Mouse (Mus musculus): ENCODE results near the gene Gnaq. TPM values are rescaled to one million over a fixed set of nuclear protein-coding genes. Genes with fewer than 3 reads are reported as not detected.
A peak's percentile ranks its signal among the peaks of the same experiment; 100 is the strongest.

Gene Gnaq
- polyA plus RNA-seq, 1 experiment from 2014 or later, result 32.9 TPM

DNA sequence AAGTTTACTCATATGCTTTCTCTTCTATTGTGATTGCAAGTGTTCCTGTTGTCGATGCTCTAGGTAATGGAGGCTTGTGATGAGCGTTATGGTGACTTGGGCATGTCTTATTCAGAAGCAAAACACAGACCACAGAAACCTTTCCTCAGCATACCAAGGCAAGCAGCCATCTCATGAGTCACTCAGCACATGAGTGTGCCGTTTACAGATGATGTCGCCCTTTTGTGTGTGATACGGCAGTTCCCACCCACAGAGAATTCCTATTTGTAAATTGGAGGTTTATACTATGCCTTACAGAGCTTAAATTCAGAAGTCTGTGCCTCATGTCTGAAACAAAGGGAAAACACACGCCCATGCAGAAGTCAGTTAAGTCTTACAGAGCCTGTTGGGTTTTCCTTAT lies 253.9 kb downstream of the Gnaq start:
- Histone ChIP-seq H3K4me3 (ENCODE audit: low read length) (no peak overlapping the region), H3K4me2 (ENCODE audit: low read depth, low read length) (no peak overlapping the region), H3K9me3 (ENCODE audit: control insufficient read depth, low read length) (no peaks in the 10 kb centered on the region), H3K27me3 (ENCODE audit: control insufficient read depth, insufficient read depth, low read depth, low read length) (no peaks in the 10 kb centered on the region), H3K27ac (ENCODE audit: low read length) (no peak overlapping the region), H3K4me1 (replicated peaks; ENCODE audit: control insufficient read depth, insufficient read depth, low read length) (no peaks in the 10 kb centered on the region; the same call in 1 of the 2 replicates), H3K9ac (ENCODE audit: low read length) (no peak overlapping the region), H3K36me3 (ENCODE audit: control insufficient read depth, insufficient read depth, low read length) (no peaks in the 10 kb centered on the region; the same call in 1 of the 2 replicates)
- 68% methylated on average over 6 of the region's 6 CpGs for WGBS
- ATAC-seq (ENCODE audit: low read depth), result no peak

DNA sequence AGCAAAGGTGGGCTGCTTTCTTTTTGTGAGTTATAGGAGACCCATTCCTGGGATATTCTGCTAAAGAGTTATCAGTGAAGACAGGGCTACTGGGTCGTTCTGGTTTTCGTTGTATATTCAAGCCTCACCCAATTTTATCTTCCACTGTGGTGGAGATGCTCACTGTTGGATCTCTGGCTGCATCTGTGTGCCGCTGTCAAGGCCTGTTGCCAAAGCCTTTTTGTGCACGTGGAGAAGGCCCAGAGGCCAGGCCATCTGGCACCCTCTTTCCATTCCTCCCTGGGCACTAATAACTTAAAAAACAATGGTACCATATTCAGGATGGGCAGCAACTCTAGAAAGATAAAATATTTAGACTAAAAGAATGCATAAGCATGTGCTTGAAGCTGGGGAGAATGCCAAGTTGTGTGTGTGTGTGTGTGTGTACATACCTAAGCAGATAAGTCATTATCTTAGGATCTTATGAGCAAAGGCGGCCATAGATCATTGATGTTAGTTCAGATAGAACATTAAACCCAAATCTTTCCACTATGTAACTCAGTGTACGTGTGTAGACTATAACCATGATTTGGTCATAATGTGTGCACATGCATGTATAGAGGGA lies 257.7 kb downstream of the Gnaq start:
- 80% methylated on average over 6 of the region's 6 CpGs for WGBS
- no peak for ATAC-seq (ENCODE audit: low read depth)
- Histone ChIP-seq H3K9ac (ENCODE audit: low read length) (no peak overlapping the region), H3K4me1 (replicated peaks; ENCODE audit: control insufficient read depth, insufficient read depth, low read length) (no peaks in the 10 kb centered on the region), H3K36me3 (ENCODE audit: control insufficient read depth, insufficient read depth, low read length) (no peaks in the 10 kb centered on the region), H3K4me2 (ENCODE audit: low read depth, low read length) (no peak overlapping the region), H3K27me3 (ENCODE audit: control insufficient read depth, insufficient read depth, low read depth, low read length) (no peaks in the 10 kb centered on the region), H3K9me3 (ENCODE audit: control insufficient read depth, low read length) (no peaks in the 10 kb centered on the region), H3K4me3 (ENCODE audit: low read length) (no peak overlapping the region), H3K27ac (ENCODE audit: low read length) (no peak overlapping the region)

DNA sequence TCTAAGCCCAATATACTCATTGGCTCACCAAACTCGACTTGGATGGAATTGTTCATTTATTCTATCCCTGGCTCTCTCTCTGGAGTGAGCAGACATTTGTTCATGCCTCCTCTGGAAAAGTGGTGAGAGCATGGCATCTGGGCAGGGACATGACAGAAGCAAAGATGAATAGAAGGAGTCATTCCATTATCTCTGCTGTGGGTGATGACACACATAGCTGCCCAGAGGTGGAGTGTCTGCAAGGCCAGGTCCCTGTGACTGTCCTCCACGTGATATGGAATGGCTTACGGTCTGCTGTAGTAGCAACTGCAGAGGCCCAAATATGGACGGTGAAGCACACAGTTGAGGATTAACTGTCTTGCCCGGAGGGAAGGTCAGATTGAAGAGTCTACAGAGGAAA lies 261.8 kb downstream of the Gnaq start:
- Histone ChIP-seq H3K27me3 (ENCODE audit: control insufficient read depth, insufficient read depth, low read depth, low read length) (no peaks in the 10 kb centered on the region), H3K4me2 (ENCODE audit: low read depth, low read length) (no peak overlapping the region), H3K27ac (ENCODE audit: low read length) (no peak overlapping the region), H3K4me3 (ENCODE audit: low read length) (no peak overlapping the region), H3K4me1 (replicated peaks; ENCODE audit: control insufficient read depth, insufficient read depth, low read length) (no peaks in the 10 kb centered on the region), H3K9me3 (ENCODE audit: control insufficient read depth, low read length) (no peaks in the 10 kb centered on the region), H3K36me3 (ENCODE audit: control insufficient read depth, insufficient read depth, low read length) (no peaks in the 10 kb centered on the region), H3K9ac (ENCODE audit: low read length) (no peak overlapping the region)
- 84% methylated on average over 5 of the region's 5 CpGs for WGBS
- no peak for ATAC-seq (ENCODE audit: low read depth)

DNA sequence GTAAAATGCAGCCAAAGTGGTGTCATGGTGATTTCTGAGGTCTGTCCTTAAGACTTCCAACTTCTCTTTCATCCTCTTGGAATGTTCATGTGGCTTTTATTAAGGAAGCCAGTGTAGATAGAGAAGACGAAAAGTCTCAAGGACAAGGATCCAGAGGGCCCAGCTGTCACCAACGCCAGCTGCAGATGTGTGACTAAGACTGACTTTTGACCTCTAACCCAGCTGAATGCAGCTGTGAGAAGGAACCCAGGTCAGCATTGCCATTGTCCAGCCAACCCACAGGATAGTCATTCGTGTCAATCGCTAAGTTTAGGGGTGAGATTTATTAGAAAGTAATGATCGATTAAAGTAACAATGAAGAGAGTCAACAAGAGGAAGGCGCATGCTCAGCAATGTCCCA lies 270.5 kb downstream of the Gnaq start:
- 75% methylated on average over 6 of the region's 6 CpGs for WGBS
- Histone ChIP-seq H3K9ac (ENCODE audit: low read length) (no peak overlapping the region), H3K27ac (ENCODE audit: low read length) (no peak overlapping the region), H3K9me3 (ENCODE audit: control insufficient read depth, low read length) (0 out of 2 replicates have a peak, but pooled peaks cover 2% of the 10 kb centered on the region), H3K4me3 (ENCODE audit: low read length) (no peak overlapping the region), H3K27me3 (ENCODE audit: control insufficient read depth, insufficient read depth, low read depth, low read length) (no peaks in the 10 kb centered on the region; the same call in 1 of the 2 replicates), H3K4me1 (replicated peaks; ENCODE audit: control insufficient read depth, insufficient read depth, low read length) (no peaks in the 10 kb centered on the region), H3K4me2 (ENCODE audit: low read depth, low read length) (no peak overlapping the region), H3K36me3 (ENCODE audit: control insufficient read depth, insufficient read depth, low read length) (no peaks in the 10 kb centered on the region)
- no peak for ATAC-seq (ENCODE audit: low read depth)

DNA sequence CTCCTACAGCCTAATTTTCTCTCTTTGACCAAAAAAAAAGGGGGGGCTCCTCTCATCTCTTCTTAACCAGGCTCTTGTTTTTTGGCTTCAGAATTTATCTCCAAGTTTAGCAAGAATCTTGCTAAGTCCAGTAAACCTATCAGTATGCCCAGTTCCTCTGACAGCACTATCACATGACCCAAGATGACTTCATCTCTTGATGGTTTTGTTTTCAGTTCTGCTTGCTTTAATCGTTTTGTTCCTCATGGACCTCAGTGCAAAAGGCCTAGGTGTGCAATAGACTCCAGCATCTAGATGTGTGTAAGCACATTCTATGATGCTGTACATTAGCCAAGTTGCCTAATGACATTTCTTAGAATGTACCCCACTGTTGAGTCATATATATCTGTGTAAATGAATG lies 275.1 kb downstream of the Gnaq start:
- ATAC-seq (ENCODE audit: low read depth), result no peak
- 74% methylated on average over 1 of the region's 1 CpGs for WGBS
- Histone ChIP-seq H3K4me3 (ENCODE audit: low read length) (no peak overlapping the region), H3K36me3 (ENCODE audit: control insufficient read depth, insufficient read depth, low read length) (no peaks in the 10 kb centered on the region), H3K27me3 (ENCODE audit: control insufficient read depth, insufficient read depth, low read depth, low read length) (no peaks in the 10 kb centered on the region), H3K4me1 (replicated peaks; ENCODE audit: control insufficient read depth, insufficient read depth, low read length) (peaks cover 5% of the 10 kb centered on the region; the same call in 1 of the 2 replicates), H3K9ac (ENCODE audit: low read length) (no peak overlapping the region), H3K4me2 (ENCODE audit: low read depth, low read length) (no peak overlapping the region), H3K27ac (ENCODE audit: low read length) (no peak overlapping the region), H3K9me3 (ENCODE audit: control insufficient read depth, low read length) (0 out of 2 replicates have a peak, but pooled peaks cover 2% of the 10 kb centered on the region)

DNA sequence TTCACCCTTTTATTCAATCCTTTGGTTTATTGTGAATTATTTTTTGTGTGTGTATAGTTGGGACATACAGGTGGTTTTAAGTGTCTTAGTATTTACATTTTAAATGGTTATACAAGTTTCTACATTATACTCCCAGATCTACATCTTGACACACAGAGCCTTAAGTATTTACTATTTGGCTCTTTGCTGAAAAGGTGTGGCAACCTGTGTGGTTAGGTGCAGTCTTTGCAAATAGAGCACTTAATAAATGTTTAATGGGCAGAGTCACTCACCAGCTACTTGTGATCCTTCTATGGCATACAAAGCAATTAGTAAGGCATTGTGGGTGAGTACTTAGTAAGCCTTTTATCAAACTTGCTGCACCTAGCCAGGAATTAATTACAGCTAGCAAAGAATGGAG lies 278.7 kb downstream of the Gnaq start:
- no peaks in the 10 kb centered on the region for H3K9me3 ChIP-seq (ENCODE audit: control insufficient read depth, low read length)
- peak; percentile 71 for ATAC-seq (ENCODE audit: low read depth)

DNA sequence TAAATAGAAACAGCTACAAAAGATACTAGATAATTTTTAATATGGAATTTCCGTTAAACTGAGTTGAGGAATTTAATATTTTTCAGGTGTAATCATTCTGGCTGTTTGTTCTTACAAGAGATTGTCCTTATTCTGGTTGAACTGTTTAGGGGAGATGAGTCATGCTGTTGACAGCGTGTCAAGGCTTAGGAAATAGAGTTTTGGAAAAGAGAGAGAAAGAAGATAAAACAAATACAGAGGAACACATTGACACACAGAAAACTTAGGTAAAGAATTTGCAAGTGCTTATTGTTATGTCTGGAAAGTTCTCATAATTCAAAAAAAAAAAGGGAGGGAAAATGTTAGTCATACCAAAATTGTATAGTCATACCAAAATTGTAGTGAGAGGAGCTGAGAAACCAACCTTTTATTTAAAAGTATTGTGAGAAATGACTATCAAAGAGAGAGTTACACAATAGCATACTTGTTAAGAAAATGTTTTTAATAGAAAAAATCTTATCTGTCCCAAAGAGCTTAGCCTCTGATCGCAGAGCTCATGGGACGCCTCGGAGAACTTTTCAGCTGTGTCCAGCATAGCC lies 285.5 kb downstream of the Gnaq start:
- Histone ChIP-seq H3K36me3 (ENCODE audit: control insufficient read depth, insufficient read depth, low read length) (no peaks in the 10 kb centered on the region), H3K27ac (ENCODE audit: low read length) (no peak overlapping the region), H3K27me3 (ENCODE audit: control insufficient read depth, insufficient read depth, low read depth, low read length) (no peaks in the 10 kb centered on the region), H3K9me3 (ENCODE audit: control insufficient read depth, low read length) (no peaks in the 10 kb centered on the region), H3K4me1 (replicated peaks; ENCODE audit: control insufficient read depth, insufficient read depth, low read length) (no peaks in the 10 kb centered on the region), H3K9ac (ENCODE audit: low read length) (no peak overlapping the region), H3K4me3 (ENCODE audit: low read length) (no peak overlapping the region), H3K4me2 (ENCODE audit: low read depth, low read length) (no peak overlapping the region)
- WGBS, result 72% methylated on average over 5 of the region's 5 CpGs
- no peak for ATAC-seq (ENCODE audit: low read depth)

More for the DNA sequence above, 278.7 kb downstream of the Gnaq start:
- H3K9ac ChIP-seq (ENCODE audit: low read length), result no peak overlapping the region
- no peak overlapping the region for H3K27ac ChIP-seq (ENCODE audit: low read length)
- no peaks in the 10 kb centered on the region for H3K36me3 ChIP-seq (ENCODE audit: control insufficient read depth, insufficient read depth, low read length)
- H3K4me2 ChIP-seq (ENCODE audit: low read depth, low read length), result no peak overlapping the region
- peaks cover 5% of the 10 kb centered on the region; the same call in 1 of the 2 replicates for H3K4me1 ChIP-seq (replicated peaks; ENCODE audit: control insufficient read depth, insufficient read depth, low read length)
- H3K4me3 ChIP-seq (ENCODE audit: low read length), result no peak overlapping the region
- H3K27me3 ChIP-seq (ENCODE audit: control insufficient read depth, insufficient read depth, low read depth, low read length), result no peaks in the 10 kb centered on the region

DNA sequence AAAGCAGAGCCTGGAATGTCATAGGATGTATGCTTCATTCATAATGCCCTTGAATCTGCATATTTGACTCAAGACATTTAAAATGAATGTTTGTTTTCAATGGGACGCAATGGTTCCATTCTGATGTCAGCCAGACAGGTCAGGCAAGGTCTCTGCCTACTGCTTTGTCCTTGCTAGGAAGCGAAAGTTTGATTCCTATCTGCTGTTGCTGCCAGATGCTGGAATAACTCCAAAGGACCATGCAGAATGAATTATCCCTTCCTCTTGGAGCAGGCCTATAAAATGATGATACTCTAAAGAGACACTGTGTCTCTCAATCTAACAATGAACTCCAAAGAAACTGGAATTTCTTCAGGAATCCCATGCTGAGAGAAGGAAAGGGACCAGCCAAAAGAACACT lies 293.0 kb downstream of the Gnaq start:
- no peak for ATAC-seq (ENCODE audit: low read depth)
- H3K9ac ChIP-seq (ENCODE audit: low read length), result no peak overlapping the region
- peaks cover 7% of the 10 kb centered on the region for H3K9me3 ChIP-seq (ENCODE audit: control insufficient read depth, low read length)
- H3K4me1 ChIP-seq (replicated peaks; ENCODE audit: control insufficient read depth, insufficient read depth, low read length), result no peaks in the 10 kb centered on the region
- no peak overlapping the region for H3K4me2 ChIP-seq (ENCODE audit: low read depth, low read length)
- no peak overlapping the region for H3K27ac ChIP-seq (ENCODE audit: low read length)
- H3K27me3 ChIP-seq (ENCODE audit: control insufficient read depth, insufficient read depth, low read depth, low read length), result no peaks in the 10 kb centered on the region
- WGBS, result 66% methylated on average over 2 of the region's 2 CpGs
- H3K36me3 ChIP-seq (ENCODE audit: control insufficient read depth, insufficient read depth, low read length), result no peaks in the 10 kb centered on the region
- H3K4me3 ChIP-seq (ENCODE audit: low read length), result no peak overlapping the region

DNA sequence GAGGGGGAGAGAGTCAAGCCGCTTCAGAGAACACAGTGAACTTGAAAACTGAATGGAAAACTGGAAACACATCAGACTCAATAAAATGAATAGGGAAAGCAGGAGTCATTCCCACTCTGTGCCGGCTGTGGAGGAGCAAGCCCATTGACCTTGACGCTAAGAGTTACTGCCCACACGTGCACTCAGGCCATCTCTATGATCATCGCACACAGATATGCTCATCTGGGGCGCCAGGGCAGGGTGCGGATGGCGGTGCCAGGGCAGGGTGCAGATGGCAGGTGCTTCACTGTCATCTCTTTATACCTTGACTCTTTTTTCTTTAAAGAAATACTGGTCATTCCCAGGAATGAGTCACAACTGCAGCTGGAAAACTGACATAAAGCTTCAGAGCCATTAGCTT lies 298.7 kb downstream of the Gnaq start:
- WGBS, result 85% methylated on average over 8 of the region's 8 CpGs
- H3K4me1 ChIP-seq (replicated peaks; ENCODE audit: control insufficient read depth, insufficient read depth, low read length), result peaks cover 11% of the 10 kb centered on the region
- ATAC-seq (ENCODE audit: low read depth), result no peak

More for the DNA sequence above, 298.7 kb downstream of the Gnaq start:
- Histone ChIP-seq H3K9me3 (ENCODE audit: control insufficient read depth, low read length) (peaks cover 7% of the 10 kb centered on the region), H3K36me3 (ENCODE audit: control insufficient read depth, insufficient read depth, low read length) (no peaks in the 10 kb centered on the region), H3K27me3 (ENCODE audit: control insufficient read depth, insufficient read depth, low read depth, low read length) (no peaks in the 10 kb centered on the region), H3K9ac (ENCODE audit: low read length) (no peak overlapping the region), H3K4me2 (ENCODE audit: low read depth, low read length) (no peak overlapping the region), H3K4me3 (ENCODE audit: low read length) (no peak overlapping the region), H3K27ac (ENCODE audit: low read length) (no peak overlapping the region)

Measured in lung, embryonic 16.5 days (tissue).